Mouse (Mus musculus): ENCODE measurements around the gene Ap3b1. TPM values are rescaled to one million over a fixed set of nuclear protein-coding genes. Genes with fewer than 3 reads are reported as not detected.

The Ap3b1 gene
- polyA plus RNA-seq, 1 experiment from 2014 or later: 15.7 TPM

DNA sequence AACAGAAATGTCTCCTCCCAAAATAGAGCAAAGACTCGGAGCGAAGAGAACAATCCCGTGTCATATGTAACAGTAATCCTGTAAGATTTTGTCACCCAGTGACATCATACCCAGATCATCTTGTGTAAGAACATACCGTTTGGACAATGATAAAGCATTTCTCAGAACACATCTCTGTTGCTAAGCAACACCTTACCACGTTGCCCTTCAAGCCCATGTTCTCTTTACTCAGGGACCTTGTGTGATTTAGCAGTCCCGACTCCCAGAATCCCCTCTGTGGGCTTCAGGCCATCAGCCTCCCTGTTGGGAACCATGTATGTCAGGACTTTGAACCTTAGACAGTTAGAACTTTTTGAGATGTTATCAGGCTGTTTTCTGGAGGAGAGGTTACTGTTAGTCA, 209.0 kb downstream of the Ap3b1 start:
- WGBS (ENCODE audit: insufficient replicate concordance): 59% methylated on average over 6 of the region's 6 CpGs
- Histone ChIP-seq H3K4me2 (ENCODE audit: low read depth, low read length) (no peak overlapping the region), H3K27ac (ENCODE audit: low read length) (no peak overlapping the region), H3K4me1 (ENCODE audit: control insufficient read depth, low read depth, low read length) (no peaks in the 10 kb centered on the region; the same call in 1 of the 2 replicates), H3K9ac (ENCODE audit: low read depth, low read length) (no peak overlapping the region), H3K9me3 (replicated peaks; ENCODE audit: control insufficient read depth, low read length) (no peaks in the 10 kb centered on the region), H3K36me3 (ENCODE audit: control insufficient read depth, insufficient read depth) (no peaks in the 10 kb centered on the region), H3K27me3 (ENCODE audit: control insufficient read depth, insufficient read depth, low read depth, low read length) (no peaks in the 10 kb centered on the region), H3K4me3 (ENCODE audit: low read depth, low read length) (no peak overlapping the region)
- ATAC-seq (ENCODE audit: low read depth): no peak

DNA sequence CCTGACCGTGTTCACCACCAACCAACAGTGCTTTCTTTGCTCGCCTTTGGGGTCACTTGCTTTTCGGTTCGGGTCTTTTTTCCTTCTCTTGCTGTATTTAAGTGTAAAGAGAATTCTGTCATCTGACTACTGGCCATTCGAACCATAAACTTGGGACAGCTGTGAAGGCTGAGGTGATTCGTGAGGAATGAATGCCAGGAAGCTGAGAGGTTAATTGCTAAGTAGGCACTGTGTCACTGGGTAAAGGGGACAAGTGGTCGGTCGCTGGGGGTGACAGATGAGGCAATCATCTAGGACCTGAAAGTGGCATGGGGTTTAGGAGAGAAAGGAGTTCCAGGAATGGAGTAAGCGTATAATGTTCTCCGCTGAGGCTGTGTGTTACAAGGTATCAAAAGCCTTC, 212.2 kb downstream of the Ap3b1 start:
- no peak overlapping the region for H3K27ac ChIP-seq (ENCODE audit: low read length)
- no peak for ATAC-seq (ENCODE audit: low read depth)
- no peak overlapping the region for H3K4me3 ChIP-seq (ENCODE audit: low read depth, low read length)
- H3K36me3 ChIP-seq (ENCODE audit: control insufficient read depth, insufficient read depth): no peaks in the 10 kb centered on the region
- no peak overlapping the region for H3K9ac ChIP-seq (ENCODE audit: low read depth, low read length)
- WGBS (ENCODE audit: insufficient replicate concordance): 75% methylated on average over 10 of the region's 10 CpGs
- H3K9me3 ChIP-seq (replicated peaks; ENCODE audit: control insufficient read depth, low read length): no peaks in the 10 kb centered on the region
- no peaks in the 10 kb centered on the region for H3K4me1 ChIP-seq (ENCODE audit: control insufficient read depth, low read depth, low read length)
- no peaks in the 10 kb centered on the region for H3K27me3 ChIP-seq (ENCODE audit: control insufficient read depth, insufficient read depth, low read depth, low read length)
- no peak overlapping the region for H3K4me2 ChIP-seq (ENCODE audit: low read depth, low read length)

DNA sequence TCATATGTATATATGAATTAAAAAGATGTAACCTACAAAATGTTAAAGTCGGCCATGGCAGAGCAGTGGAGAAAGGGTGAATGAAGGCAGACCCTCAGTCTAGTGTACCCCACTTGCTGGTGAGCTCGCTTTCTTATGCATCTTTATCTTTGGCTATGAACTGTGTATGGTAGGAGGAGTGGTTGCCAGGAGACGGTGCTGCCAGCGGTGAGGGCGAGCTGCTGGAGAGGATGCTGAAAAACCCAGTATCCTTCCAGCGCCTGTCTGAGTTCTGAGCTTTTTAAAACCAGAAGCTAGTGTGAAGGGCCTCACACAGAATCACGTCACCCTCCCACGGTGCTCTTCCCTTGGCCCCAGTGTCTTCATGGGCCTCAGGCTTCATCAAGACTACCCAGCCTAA, 214.6 kb downstream of the Ap3b1 start:
- Histone ChIP-seq H3K9ac (ENCODE audit: low read depth, low read length) (no peak overlapping the region), H3K36me3 (ENCODE audit: control insufficient read depth, insufficient read depth) (no peaks in the 10 kb centered on the region), H3K4me3 (ENCODE audit: low read depth, low read length) (no peak overlapping the region), H3K4me2 (ENCODE audit: low read depth, low read length) (no peak overlapping the region), H3K4me1 (ENCODE audit: control insufficient read depth, low read depth, low read length) (no peaks in the 10 kb centered on the region), H3K27ac (ENCODE audit: low read length) (no peak overlapping the region), H3K9me3 (replicated peaks; ENCODE audit: control insufficient read depth, low read length) (no peaks in the 10 kb centered on the region), H3K27me3 (ENCODE audit: control insufficient read depth, insufficient read depth, low read depth, low read length) (no peaks in the 10 kb centered on the region)
- WGBS (ENCODE audit: insufficient replicate concordance): 77% methylated on average over 8 of the region's 8 CpGs
- no peak for ATAC-seq (ENCODE audit: low read depth)

DNA sequence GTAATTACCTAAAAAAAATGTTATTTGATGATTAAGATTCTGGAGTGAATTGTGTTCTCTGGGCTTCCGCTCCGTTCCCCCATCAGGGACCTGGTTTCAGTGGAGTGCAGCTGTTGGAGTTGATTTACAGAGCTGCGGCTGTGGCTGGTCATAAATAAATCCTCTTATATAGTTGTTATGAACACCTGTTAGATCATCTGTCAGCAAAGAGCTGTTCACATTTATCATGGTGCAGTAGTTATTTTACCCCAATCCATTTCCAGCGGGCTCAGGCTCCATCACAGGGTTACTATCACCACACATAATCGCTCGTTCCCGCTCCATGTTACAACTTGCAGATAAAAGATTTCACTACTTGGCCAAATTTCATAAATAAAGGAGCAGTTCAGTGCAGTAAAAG, 215.1 kb downstream of the Ap3b1 start:
- Histone ChIP-seq H3K9me3 (replicated peaks; ENCODE audit: control insufficient read depth, low read length) (no peaks in the 10 kb centered on the region), H3K9ac (ENCODE audit: low read depth, low read length) (no peak overlapping the region), H3K4me3 (ENCODE audit: low read depth, low read length) (no peak overlapping the region), H3K27ac (ENCODE audit: low read length) (no peak overlapping the region), H3K4me1 (ENCODE audit: control insufficient read depth, low read depth, low read length) (no peaks in the 10 kb centered on the region), H3K36me3 (ENCODE audit: control insufficient read depth, insufficient read depth) (no peaks in the 10 kb centered on the region), H3K4me2 (ENCODE audit: low read depth, low read length) (no peak overlapping the region), H3K27me3 (ENCODE audit: control insufficient read depth, insufficient read depth, low read depth, low read length) (no peaks in the 10 kb centered on the region)
- 89% methylated on average over 7 of the region's 7 CpGs for WGBS (ENCODE audit: insufficient replicate concordance)
- no peak for ATAC-seq (ENCODE audit: low read depth)

DNA sequence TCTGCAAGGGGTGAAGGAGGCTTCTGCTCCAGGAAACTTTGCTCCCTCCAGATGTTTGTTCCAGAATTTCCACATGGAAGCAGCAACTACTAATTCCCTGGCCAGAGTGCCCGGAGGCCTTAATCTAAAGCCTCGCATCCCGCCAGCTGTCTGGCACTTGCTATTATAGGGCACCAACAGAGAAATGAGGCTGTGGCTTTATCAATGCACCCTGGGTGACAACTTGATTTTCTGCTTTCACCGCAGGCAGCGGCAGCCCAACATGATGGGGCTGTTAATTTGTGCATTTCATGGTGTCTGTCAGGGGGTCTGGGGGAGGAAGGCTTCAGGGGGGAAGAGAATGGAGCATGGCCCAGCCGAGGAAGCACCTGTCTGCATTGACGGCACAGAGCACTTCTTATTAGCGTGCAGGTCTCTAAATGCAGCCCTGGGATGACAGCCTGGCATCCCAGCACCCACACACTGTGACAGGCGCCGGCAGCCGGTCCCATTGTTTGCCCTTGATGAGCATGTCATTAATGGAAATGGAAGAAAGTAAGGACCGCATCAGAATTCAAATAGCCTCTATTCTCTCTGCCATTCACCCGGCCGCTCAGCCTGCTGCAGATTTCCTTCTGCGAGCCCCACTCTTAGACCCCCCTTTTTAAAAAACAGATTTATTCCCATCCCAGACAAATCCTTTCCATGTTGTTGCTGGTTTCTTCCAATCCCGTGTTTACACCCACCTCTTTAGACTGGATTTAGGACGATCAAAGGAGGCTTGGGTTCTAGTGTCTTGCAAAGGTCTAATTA, 217.0 kb downstream of the Ap3b1 start:
- 52% methylated on average over 17 of the region's 17 CpGs for WGBS (ENCODE audit: insufficient replicate concordance)
- no peak overlapping the region for H3K4me3 ChIP-seq (ENCODE audit: low read depth, low read length)
- no peak overlapping the region for H3K9ac ChIP-seq (ENCODE audit: low read depth, low read length)
- H3K9me3 ChIP-seq (replicated peaks; ENCODE audit: control insufficient read depth, low read length): no peaks in the 10 kb centered on the region
- no peaks in the 10 kb centered on the region for H3K36me3 ChIP-seq (ENCODE audit: control insufficient read depth, insufficient read depth)
- H3K4me1 ChIP-seq (ENCODE audit: control insufficient read depth, low read depth, low read length): no peaks in the 10 kb centered on the region
- ATAC-seq (ENCODE audit: low read depth): no peak
- H3K27me3 ChIP-seq (ENCODE audit: control insufficient read depth, insufficient read depth, low read depth, low read length): no peaks in the 10 kb centered on the region
- no peak overlapping the region for H3K4me2 ChIP-seq (ENCODE audit: low read depth, low read length)
- no peak overlapping the region for H3K27ac ChIP-seq (ENCODE audit: low read length)

DNA sequence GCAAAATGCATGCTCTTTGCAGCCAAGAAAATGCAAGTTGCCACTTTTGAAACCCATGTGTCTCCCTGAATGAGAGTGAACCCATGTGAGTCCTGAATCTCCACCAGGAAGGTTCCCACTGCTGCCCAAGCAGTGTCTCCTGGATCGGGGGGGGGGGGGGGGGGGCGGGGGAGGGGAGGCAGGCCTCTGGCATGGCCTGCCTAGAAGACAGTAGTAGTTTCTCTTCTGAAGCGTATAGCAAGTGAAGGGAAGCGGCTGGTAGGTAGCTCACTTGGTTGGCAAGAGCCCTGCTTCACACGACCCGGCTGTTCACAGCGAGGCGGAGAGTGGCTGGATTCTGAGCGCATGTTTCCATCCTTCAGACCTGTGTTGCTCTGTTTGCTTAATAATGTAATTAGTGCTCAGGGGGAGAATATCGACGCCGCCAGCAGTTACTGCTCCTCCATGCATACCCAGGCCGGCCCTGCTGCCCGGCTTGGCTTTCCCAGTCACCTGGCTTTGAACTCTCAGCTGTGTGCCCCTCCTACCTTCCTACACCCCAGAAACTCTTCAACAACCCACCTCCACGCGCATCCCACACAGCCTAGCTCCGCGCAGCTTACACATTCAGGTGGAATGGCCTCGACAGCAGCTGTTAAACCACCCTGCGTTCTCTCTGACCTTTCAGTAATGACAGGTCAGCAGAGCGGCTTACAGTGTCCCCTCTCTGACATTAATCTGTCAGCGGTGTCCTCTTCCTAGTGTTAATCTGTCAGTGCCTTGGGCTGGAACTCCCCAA, 217.8 kb downstream of the Ap3b1 start:
- H3K4me2 ChIP-seq (ENCODE audit: low read depth, low read length): no peak overlapping the region
- H3K36me3 ChIP-seq (ENCODE audit: control insufficient read depth, insufficient read depth): no peaks in the 10 kb centered on the region
- no peak overlapping the region for H3K4me3 ChIP-seq (ENCODE audit: low read depth, low read length)
- H3K4me1 ChIP-seq (ENCODE audit: control insufficient read depth, low read depth, low read length): no peaks in the 10 kb centered on the region
- ATAC-seq (ENCODE audit: low read depth): no peak
- H3K27me3 ChIP-seq (ENCODE audit: control insufficient read depth, insufficient read depth, low read depth, low read length): no peaks in the 10 kb centered on the region
- no peaks in the 10 kb centered on the region for H3K9me3 ChIP-seq (replicated peaks; ENCODE audit: control insufficient read depth, low read length)
- H3K27ac ChIP-seq (ENCODE audit: low read length): no peak overlapping the region
- 66% methylated on average over 20 of the region's 22 CpGs for WGBS (ENCODE audit: insufficient replicate concordance)
- H3K9ac ChIP-seq (ENCODE audit: low read depth, low read length): no peak overlapping the region

DNA sequence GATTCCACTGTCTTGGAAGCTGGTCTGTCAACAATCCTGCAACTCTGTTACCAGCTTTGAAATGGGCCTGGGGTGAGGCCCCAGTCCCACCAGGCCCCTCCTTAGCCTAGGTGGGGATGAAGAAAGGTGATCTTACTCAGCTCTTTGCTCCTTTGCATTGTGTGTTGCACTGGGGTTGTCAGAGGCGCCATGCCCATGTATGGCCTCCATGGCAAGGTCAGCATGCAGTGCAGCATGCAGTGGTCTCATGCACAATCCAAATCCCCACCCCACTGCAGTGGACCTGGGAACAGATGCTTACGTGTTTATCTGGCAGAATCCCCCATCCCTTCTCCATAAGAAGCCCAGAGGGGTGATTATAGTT, 218.4 kb downstream of the Ap3b1 start:
- no peaks in the 10 kb centered on the region for H3K4me1 ChIP-seq (ENCODE audit: control insufficient read depth, low read depth, low read length)
- no peak overlapping the region for H3K27ac ChIP-seq (ENCODE audit: low read length)
- WGBS (ENCODE audit: insufficient replicate concordance): 61% methylated on average over 2 of the region's 2 CpGs
- no peak for ATAC-seq (ENCODE audit: low read depth)
- no peak overlapping the region for H3K4me2 ChIP-seq (ENCODE audit: low read depth, low read length)
- H3K36me3 ChIP-seq (ENCODE audit: control insufficient read depth, insufficient read depth): no peaks in the 10 kb centered on the region
- no peaks in the 10 kb centered on the region for H3K9me3 ChIP-seq (replicated peaks; ENCODE audit: control insufficient read depth, low read length)
- no peak overlapping the region for H3K9ac ChIP-seq (ENCODE audit: low read depth, low read length)
- no peak overlapping the region for H3K4me3 ChIP-seq (ENCODE audit: low read depth, low read length)
- H3K27me3 ChIP-seq (ENCODE audit: control insufficient read depth, insufficient read depth, low read depth, low read length): no peaks in the 10 kb centered on the region

DNA sequence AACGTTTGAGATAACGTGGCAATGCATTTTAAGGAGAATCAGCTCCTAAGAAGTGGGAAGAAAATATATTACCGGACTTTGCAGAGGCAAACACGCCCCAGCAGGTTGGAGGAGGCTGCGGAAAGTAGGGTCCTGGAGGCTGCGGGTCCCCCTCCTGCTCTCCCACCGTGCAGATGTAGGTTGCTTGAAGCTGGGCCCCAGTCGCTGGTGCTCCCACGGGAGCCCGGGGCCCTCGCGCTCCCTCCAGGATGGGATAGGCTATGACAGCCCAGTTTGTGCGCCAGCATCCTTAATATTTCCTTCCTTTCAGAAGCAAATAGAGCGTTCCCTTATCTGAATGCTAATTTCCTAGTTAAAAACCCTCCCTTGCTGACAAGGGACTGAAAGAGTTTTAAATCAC, 236.5 kb downstream of the Ap3b1 start:
- H3K36me3 ChIP-seq (ENCODE audit: control insufficient read depth, insufficient read depth): no peaks in the 10 kb centered on the region
- no peaks in the 10 kb centered on the region for H3K4me1 ChIP-seq (ENCODE audit: control insufficient read depth, low read depth, low read length)
- H3K27me3 ChIP-seq (ENCODE audit: control insufficient read depth, insufficient read depth, low read depth, low read length): peaks cover 47% of the 10 kb centered on the region
- WGBS (ENCODE audit: insufficient replicate concordance): 6% methylated on average over 14 of the region's 14 CpGs
- no peak for ATAC-seq (ENCODE audit: low read depth)
- no peak overlapping the region for H3K4me2 ChIP-seq (ENCODE audit: low read depth, low read length)
- no peak overlapping the region for H3K27ac ChIP-seq (ENCODE audit: low read length)
- H3K4me3 ChIP-seq (ENCODE audit: low read depth, low read length): no peak overlapping the region
- no peaks in the 10 kb centered on the region for H3K9me3 ChIP-seq (replicated peaks; ENCODE audit: control insufficient read depth, low read length)
- no peak overlapping the region for H3K9ac ChIP-seq (ENCODE audit: low read depth, low read length)

DNA sequence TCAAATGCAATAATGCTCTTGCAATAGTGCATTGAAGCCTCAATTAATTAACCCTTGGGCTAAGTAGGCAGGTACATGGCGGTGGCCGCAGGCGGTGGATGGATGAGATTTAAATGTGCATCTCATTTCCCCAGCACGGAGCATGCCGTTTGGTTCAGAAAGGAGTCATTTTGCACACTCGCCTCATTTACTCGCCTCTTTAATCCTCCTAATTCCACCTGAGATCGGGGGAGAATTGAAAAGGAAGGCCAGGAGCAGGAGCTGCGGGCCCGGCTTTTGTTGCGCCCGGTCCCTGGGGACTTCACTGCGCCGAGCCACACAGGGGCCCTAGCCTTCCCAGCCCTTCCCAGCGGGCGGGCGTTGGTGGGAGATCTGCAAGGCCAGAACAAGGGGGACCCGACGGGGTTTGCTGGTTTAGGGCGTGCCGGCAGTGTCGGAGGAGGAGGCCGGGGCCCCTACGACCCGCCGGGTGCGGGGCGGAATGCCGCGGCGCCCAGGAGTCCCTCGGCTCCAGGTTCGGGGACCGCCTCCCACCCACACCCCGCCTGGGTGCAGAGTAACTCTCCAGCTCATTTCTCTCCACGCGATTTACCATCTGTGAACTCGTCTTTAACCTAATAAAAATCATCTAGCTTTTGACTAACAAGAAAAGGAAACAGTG, 237.1 kb downstream of the Ap3b1 start:
- 2% methylated on average over 38 of the region's 38 CpGs for WGBS (ENCODE audit: insufficient replicate concordance)
- ATAC-seq (ENCODE audit: low read depth): no peak
- H3K27me3 ChIP-seq (ENCODE audit: control insufficient read depth, insufficient read depth, low read depth, low read length): peaks cover 47% of the 10 kb centered on the region
- no peak overlapping the region for H3K4me3 ChIP-seq (ENCODE audit: low read depth, low read length)
- H3K9me3 ChIP-seq (replicated peaks; ENCODE audit: control insufficient read depth, low read length): no peaks in the 10 kb centered on the region
- H3K36me3 ChIP-seq (ENCODE audit: control insufficient read depth, insufficient read depth): no peaks in the 10 kb centered on the region
- H3K27ac ChIP-seq (ENCODE audit: low read length): no peak overlapping the region
- H3K4me2 ChIP-seq (ENCODE audit: low read depth, low read length): no peak overlapping the region
- no peak overlapping the region for H3K9ac ChIP-seq (ENCODE audit: low read depth, low read length)
- H3K4me1 ChIP-seq (ENCODE audit: control insufficient read depth, low read depth, low read length): no peaks in the 10 kb centered on the region
